Mouse (Mus musculus) adipocyte (in vitro differentiated cells): ENCODE data around the gene Hoxb6.

Experiments
- DNase-seq: peaks from one replicate; pipeline ENCODE4 v3.0.0-alpha.2; 2016; ENCODE audit warnings: low spot score

Hoxb6 gene

GRCm38 (mm10) chr11:96269869-96270268 is 22.4 kb upstream of the Hoxb6 start:
- DNase-seq, result peak; percentile 20

DNA sequence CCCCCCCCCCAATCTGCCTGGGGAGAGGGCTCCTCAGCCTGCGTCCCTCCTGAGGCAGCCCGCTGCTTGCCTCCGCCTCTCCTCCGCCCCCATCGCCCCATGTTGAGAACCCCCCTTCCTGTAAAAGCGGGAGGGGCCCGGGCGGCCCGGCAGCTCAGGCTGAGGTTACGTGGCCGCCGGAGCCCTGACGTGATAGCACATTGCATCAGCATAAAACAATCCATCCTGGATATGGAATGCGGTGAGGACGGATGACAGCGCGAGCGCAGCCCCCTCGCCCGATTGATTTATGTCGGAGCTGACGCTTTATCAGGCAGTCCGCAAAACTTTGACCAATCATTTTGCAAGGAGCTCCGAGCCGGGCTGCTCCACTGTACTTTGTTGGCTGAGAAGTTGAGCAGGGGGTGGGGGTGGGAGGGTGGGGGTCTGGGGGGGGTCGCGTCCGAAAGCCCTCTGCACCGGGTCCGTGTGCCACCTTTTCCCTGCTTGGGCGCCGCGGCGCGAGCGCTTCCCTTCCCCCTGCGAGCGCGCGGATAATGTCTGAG is 21.2 kb upstream of the Hoxb6 start, which contains the start of gene Hoxb9:
Gene Hoxb9, plus strand, starts transcription at position 462 of the 545 bp plus-strand sequence.
- no peak for DNase-seq

DNA sequence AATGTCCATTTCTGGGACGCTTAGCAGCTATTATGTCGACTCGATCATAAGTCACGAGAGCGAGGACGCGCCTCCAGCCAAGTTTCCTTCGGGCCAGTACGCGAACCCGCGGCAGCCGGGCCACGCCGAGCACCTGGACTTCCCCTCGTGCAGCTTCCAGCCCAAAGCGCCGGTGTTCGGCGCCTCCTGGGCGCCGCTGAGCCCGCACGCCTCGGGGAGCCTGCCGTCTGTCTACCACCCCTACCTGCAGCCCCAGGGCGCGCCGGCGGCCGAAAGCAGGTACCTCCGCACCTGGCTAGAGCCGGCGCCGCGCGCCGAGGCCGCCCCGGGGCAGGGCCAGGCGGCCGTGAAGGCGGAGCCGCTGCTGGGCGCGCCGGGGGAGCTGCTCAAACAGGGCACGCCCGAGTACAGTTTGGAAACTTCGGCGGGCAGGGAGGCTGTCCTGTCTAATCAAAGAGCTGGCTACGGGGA is 20.7 kb upstream of the Hoxb6 start:
- no peak for DNase-seq

GRCm38 (mm10) chr11:96272024-96272921 is 20.0 kb upstream of the Hoxb6 start:
- DNase-seq, result no peak

GRCm38 (mm10) chr11:96274428-96274827 is 17.8 kb upstream of the Hoxb6 start:
- no peak for DNase-seq

GRCm38 (mm10) chr11:96275896-96276295 is 16.4 kb upstream of the Hoxb6 start:
- DNase-seq, result no peak

- DNase-seq, result no peak
Measured at GRCm38 (mm10) chr11:96277151-96278044, 14.9 kb upstream of the Hoxb6 start.

GRCm38 (mm10) chr11:96278324-96278723 is 14.0 kb upstream of the Hoxb6 start:
- DNase-seq, result no peak

GRCm38 (mm10) chr11:96278773-96279172 is 13.5 kb upstream of the Hoxb6 start:
- peak; percentile 88 for DNase-seq

- DNase-seq, result no peak
Measured at GRCm38 (mm10) chr11:96279421-96280233, 12.6 kb upstream of the Hoxb6 start.

DNA sequence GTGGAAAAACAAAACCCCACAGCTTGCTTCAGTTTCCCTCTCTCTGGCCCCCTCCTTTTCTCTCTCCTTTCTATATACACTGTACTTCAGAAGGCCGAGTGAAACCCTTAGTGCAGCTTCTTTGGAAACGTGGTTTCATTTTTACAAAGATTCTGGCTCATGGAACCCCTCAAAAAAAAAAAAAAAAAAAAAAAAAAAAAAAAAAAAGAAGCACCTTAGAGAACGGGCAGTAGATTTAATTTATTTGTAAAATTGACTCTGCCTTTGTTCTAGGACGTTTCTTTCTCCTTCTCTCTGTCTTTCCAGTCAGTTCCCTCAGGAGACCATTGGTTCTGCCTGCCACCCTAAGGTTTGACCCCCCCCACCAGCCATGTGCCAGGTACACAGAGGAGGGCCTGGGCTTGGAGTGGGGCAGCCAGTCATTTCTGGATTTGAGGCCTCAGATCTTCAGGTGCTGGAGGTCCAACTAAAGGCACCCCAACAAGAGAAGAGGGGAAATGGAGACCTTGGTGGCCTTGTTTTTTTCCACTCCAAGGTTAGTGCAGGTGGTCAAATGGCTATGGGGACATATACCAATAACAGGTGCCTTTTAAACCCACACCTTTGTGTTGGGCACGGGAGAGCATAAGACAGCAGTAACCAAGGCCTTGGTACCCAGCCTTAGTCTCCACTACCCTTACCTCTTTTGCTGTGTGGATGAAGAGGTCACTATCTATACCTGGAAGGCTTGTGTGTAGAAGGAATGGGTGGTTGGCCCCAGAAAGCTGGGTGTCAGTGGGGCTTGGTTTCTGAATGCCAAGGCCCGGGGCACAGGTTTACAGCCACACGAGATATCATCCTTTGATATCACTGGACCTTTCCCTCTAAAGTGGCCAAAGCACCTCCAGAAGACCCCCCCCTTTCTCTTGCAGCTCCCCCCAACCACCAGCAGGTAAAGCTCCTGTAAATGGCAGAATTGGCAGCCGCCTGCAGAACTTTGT is 11.6 kb upstream of the Hoxb6 start:
- no peak for DNase-seq

DNA sequence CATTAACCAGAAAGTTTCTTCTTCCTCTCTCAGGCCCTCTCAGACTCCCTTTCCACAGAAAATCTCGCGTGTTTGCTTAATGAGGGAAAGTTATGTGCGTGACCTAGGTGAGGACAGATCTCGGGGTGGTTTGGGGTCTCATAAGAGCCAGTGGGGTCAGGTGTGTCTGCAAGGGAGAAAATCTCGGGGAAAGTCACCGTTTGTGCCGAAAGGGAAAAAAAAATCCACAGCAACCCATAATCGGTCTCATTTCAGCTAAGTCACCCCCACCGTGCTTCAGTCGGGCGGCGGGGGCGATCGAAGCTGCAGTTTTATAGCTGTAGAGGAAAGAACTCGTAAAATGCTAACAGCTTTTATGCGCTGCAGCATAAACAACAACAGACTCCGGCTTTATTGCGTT is 10.9 kb upstream of the Hoxb6 start:
- no peak for DNase-seq

DNA sequence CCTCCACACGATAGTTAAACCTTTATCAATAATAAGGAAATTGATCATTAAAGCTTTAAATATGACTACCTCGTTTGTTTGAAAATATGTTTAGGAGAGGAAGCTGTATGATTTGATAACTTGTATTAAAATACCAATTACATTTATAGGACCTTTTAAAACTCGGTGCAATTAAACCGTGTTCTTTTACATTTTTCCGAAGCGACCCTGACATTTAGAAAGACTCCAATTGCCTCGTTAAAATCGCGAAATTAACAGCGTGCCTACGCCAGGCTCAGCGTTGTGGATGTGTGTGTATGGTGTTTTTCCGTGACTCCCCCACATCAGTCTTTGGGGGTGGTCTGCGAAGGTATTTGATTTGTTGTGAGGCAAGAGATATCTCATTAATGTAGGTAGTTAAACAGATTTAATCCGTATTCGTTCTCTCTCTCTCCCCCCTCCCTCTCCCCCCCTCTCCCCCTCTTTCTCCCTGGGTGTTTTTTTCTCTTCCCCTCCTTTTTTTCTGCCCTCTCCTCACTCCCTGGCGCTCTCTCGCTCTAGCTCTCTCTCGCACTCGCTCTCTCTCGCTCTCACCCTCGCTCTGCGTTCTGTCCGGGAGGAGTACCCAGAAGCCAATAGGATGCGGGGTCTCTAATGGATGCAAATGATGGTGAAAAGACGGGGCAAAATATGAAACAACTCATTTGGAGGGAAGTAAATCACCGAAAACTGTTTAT is 10.3 kb upstream of the Hoxb6 start, which contains the start of gene Hoxb8:
Gene Hoxb8, plus strand, starts transcription at position 51 of the 716 bp plus-strand sequence.
- no peak for DNase-seq

GRCm38 (mm10) chr11:96282795-96283430 is 9.4 kb upstream of the Hoxb6 start:
- DNase-seq, result no peak

DNA sequence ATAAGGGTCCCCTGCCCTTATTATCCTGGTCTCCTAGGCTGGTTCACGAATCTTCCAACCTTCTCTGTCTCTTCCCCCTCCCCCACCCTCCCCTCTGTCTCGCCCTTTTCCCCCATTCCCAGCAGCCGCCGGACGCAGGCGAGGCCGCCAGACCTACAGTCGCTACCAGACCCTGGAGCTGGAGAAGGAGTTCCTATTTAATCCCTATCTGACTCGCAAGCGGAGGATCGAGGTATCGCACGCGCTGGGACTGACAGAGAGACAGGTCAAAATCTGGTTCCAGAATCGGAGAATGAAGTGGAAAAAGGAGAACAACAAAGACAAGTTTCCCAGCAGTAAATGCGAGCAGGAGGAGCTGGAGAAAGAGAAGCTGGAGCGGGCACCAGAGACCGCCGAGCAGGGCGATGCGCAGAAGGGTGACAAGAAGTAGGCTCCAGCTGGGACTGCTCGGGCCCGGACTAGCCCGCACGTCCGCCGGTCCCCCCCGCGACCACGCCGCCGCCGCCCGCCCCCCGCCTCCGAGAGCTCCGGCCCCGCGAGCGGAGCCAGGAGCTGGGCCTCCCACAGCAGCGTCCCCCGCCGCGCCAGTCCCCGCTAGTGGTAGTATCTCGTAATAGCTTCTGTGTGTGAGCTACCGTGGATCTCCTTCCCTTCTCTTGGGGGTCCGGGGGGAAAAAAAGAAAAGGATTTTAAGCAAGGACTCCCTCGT is 8.1 kb upstream of the Hoxb6 start:
- DNase-seq, result no peak

GRCm38 (mm10) chr11:96284774-96285734 is 7.2 kb upstream of the Hoxb6 start:
- no peak for DNase-seq
